Mouse (Mus musculus): ENCODE results near the gene Luc7l3.

Gene Luc7l3

GRCm38 (mm10) chr11:94253691-94254090 is 68.1 kb downstream of the Luc7l3 start:
- no peak for DNase-seq

DNA sequence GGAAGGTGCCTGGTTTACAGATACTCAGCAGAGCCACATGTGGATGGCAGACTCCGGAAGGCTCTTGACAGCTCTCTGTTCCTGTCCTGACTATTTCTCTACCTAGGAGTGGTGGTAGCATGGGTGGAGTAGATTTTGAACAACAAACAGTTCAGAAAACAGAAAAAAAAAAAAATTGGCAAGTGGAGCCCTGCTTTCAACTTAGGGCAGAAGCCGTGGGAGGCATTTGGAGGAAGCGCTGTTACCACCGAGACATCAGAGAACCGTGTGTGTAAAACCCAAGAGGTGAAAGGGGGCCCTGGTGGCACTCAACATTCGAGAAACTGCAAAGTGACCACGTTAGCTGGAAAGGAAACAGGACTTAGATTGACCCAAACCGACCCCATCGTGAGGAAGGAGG is 68.6 kb downstream of the Luc7l3 start:
- DNase-seq = no peak

DNA sequence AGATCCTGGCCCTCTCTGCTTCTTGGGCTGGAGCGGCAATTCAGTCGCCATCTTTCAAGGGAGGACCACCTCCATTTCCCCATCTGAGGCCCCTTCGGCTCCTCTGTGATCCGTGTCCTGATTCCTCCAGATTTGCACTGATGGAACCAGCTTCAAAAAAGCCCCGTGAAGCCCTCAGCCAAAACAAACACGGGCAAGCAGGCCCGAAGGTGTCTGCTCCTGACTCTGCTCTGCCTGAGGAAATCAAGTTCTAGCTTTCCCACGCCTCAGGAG is 75.1 kb downstream of the Luc7l3 start:
- no peak for DNase-seq

DNA sequence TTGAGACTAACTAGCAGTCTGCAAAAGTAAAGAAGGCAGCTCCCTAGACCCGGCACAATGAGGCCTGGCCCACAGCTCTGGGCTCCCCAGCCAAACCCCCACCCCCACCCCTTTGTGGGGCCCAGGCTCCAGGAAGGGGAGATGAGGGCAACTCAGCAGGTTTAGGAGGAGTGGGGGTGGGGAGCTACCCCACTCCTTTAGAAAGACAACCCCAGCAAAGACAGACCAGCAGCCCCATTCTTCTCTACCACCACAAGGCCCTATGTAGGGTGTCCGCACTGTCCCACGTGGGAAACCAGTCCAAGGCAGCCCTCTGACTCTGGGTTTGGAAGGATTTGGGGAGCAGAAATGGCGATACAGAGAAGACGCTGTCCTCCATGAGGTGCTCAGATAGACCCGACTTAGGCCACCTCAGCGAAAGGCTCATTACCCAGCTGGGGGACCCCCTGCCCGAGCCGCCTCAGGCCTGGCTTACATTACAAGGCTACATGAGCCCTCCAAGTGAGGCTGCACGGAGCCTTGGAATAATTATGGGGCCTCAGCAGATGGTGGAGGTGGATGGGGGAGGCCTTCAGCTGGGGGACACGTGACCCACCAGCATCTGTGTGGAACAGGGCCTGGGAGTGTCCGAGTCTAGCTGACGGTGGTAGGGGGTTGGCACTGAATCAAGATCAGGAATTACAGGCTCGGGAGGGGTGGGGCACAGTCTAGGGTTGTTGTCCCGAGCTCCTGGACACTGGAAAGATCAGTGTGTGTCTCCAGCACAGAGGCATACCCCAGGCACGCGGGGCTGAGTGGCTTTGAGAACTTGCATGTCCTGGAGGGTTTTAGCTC is 75.6 kb downstream of the Luc7l3 start, which contains the start of gene Wfikkn2:
Wfikkn2 (minus strand) TSS at position 51 of the 834 bp plus-strand sequence.
- DNase-seq = no peak

DNA sequence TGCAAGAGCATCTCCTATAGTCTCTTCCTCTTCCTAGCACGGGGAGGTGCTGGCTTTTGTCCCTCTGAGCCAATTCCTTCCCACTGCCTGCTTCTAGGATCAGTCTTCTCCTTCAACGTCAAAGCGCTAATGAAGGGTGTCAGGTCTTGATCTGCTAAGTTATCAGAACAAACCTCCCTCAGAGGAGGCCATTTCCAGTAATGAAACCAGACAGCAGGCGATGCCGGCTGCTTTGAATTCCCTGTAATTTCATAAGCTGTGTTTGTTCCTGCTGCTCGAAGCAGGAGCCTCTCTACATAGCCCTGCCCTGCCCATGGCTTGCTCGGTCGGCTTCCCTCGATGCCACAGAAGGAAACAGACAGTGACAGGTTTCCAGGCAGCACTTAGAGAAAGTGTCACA is 77.4 kb downstream of the Luc7l3 start:
- no peak for DNase-seq

DNA sequence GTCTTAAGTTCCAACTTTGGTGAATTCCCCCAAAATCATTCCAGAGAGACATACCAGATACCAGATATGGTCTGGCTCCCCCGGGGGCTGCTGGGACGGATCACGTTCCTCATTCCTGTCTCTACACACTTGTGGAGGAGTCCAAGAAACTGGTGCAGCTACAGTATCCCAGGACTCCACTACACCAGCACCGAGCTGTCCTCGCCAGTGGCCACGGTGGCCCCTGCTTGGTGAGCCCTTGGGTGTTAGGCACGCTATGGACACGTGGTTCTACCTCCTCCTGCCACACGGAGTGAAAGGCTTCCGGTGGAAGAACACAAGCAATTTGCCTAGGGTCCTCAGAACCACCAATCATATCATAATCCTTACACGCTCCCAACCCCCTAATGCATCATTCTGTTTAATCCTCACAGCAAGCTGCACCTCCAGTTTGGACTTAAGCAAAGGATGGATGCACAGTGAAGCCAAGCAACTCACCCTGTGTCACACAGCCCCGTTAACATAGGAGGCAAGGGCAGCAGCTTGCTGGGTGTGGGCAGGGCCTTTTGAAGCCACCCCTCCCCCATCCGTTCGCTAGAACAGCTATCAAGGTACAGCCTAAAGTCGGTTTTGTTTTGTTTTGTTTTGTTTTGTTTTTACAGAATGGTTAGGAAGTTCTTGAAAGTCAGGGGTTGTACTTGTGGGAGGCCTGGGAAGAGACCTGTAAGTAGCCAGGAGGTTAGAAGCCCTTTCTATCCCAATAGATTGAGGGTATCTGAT is 78.2 kb downstream of the Luc7l3 start:
- no peak for DNase-seq

DNA sequence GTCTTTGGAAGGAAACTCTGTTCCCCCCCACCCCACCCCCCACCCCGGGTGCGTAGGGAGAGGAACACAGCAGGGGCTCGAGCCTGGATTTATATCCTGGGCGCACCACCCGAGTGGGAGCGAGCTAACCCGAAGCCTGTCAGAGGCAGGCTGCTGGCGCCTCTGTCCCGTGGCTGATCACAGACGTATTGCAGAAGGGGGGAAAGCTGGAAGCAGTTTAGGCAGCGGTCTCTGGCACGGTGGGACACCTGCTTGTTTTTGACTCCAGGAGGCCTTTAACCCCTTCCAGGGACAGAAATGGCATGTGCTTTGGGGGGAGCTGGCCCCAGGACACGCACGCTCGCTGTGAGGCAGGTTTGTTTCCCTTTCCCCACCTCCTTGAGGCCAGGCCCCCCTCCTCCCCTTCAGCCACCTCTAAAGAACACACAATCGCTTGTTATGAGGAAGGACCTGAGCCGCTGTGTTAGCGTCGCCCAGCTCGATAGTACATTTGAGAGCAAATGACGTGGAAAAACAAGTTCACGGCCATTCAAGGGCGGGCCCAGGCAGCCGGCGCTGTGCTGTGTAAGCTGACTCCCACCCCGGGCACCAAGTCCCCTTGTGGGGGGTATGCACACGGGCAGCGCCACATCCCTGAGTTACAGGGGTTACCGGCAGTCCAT is 78.9 kb downstream of the Luc7l3 start:
- DNase-seq = no peak

GRCm38 (mm10) chr11:94239706-94240105 is 82.1 kb downstream of the Luc7l3 start:
- DNase-seq = no peak

DNA sequence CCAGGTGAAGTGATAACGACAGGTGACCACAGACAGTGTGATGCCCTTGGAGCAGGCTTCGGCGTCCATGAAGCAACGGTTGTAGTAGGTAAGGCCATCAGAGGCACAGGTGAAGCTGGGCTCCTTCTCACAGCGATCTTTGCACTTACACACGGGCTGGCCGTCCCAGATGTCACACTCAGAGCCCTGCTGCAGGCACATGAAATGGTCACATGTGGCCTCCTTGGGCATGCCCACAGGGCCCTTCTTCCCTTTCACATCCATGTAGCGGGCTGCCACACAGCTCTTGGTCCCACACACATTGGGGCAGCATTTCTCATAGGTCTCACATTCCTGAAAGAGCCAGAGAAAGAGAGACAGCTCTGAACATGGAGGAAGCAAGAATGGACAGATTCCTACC is 83.0 kb downstream of the Luc7l3 start:
- no peak for DNase-seq

Measured in cerebellum, adult 11 months (tissue).